Mouse (Mus musculus): Measurements from ENCODE around the gene Stx18. TPM values are rescaled to one million over a fixed set of nuclear protein-coding genes. Genes with fewer than 3 reads are reported as not detected.

Gene Stx18
- polyA plus RNA-seq, 1 experiment from 2014 or later = 27.6 TPM

GRCm38 (mm10) chr5:38121699-38122098 is 83.2 kb downstream of the Stx18 start:
- DNase-seq (ENCODE audit: low spot score) = no peak
- TF ChIP-seq EP300 (optimal IDR thresholded peaks at IDR 0.05) = no peak
- TF ChIP-seq CTCF (IDR thresholded peaks at IDR 0.05; ENCODE audit: low read depth) = no peak
- 65% methylated on average over 7 of the region's 7 CpGs for WGBS

GRCm38 (mm10) chr5:38126519-38127306 is 88.2 kb downstream of the Stx18 start:
- no peak overlapping the region for H3K9ac ChIP-seq (ENCODE audit: low read length)
- WGBS = 83% methylated on average over 13 of the region's 13 CpGs
- no peak for DNase-seq (ENCODE audit: low spot score)
- peaks cover 2% of the 10 kb centered on the region; the same call in 1 of the 2 replicates for H3K36me3 ChIP-seq (ENCODE audit: control insufficient read depth, insufficient read depth, low read length)
- ATAC-seq (ENCODE audit: low FRiP score, low TSS enrichment) = no peak
- no peaks in the 10 kb centered on the region for H3K9me3 ChIP-seq (ENCODE audit: control insufficient read depth, low read length)
- no peak overlapping the region for H3K4me2 ChIP-seq (replicated peaks; ENCODE audit: low read depth)
- H3K27ac ChIP-seq (replicated peaks) = no peak overlapping the region
- no peak overlapping the region for H3K4me3 ChIP-seq (ENCODE audit: low read depth, low read length)
- H3K4me1 ChIP-seq (replicated peaks; ENCODE audit: control insufficient read depth, insufficient read depth) = no peaks in the 10 kb centered on the region
- TF ChIP-seq CTCF (IDR thresholded peaks at IDR 0.05; ENCODE audit: low read depth) = no peak
- TF ChIP-seq EP300 (optimal IDR thresholded peaks at IDR 0.05) = no peak
- no peaks in the 10 kb centered on the region for H3K27me3 ChIP-seq (ENCODE audit: control insufficient read depth, insufficient read depth, low read length)

More at GRCm38 (mm10) chr5:38121699-38122098, 83.2 kb downstream of the Stx18 start:
- H3K36me3 ChIP-seq (ENCODE audit: control insufficient read depth, insufficient read depth, low read length) = no peaks in the 10 kb centered on the region; the same call in 1 of the 2 replicates
- no peak overlapping the region for H3K4me3 ChIP-seq (ENCODE audit: low read depth, low read length)
- H3K27me3 ChIP-seq (ENCODE audit: control insufficient read depth, insufficient read depth, low read length) = no peaks in the 10 kb centered on the region
- H3K4me2 ChIP-seq (replicated peaks; ENCODE audit: low read depth) = no peak overlapping the region
- H3K4me1 ChIP-seq (replicated peaks; ENCODE audit: control insufficient read depth, insufficient read depth) = no peaks in the 10 kb centered on the region
- H3K9ac ChIP-seq (ENCODE audit: low read length) = no peak overlapping the region
- no peak overlapping the region for H3K27ac ChIP-seq (replicated peaks)
- H3K9me3 ChIP-seq (ENCODE audit: control insufficient read depth, low read length) = no peaks in the 10 kb centered on the region
- no peak for ATAC-seq (ENCODE audit: low FRiP score, low TSS enrichment)

GRCm38 (mm10) chr5:38129339-38129738 is 90.8 kb downstream of the Stx18 start:
- Histone ChIP-seq H3K9ac (ENCODE audit: low read length) (no peak overlapping the region), H3K4me2 (replicated peaks; ENCODE audit: low read depth) (no peak overlapping the region), H3K4me3 (ENCODE audit: low read depth, low read length) (no peak overlapping the region), H3K27me3 (ENCODE audit: control insufficient read depth, insufficient read depth, low read length) (no peaks in the 10 kb centered on the region), H3K36me3 (ENCODE audit: control insufficient read depth, insufficient read depth, low read length) (peaks cover 2% of the 10 kb centered on the region; the same call in 1 of the 2 replicates), H3K4me1 (replicated peaks; ENCODE audit: control insufficient read depth, insufficient read depth) (no peaks in the 10 kb centered on the region), H3K9me3 (ENCODE audit: control insufficient read depth, low read length) (no peaks in the 10 kb centered on the region), H3K27ac (replicated peaks) (no peak overlapping the region)
- DNase-seq (ENCODE audit: low spot score) (no peak), ATAC-seq (ENCODE audit: low FRiP score, low TSS enrichment) (no peak)
- TF ChIP-seq EP300 (optimal IDR thresholded peaks at IDR 0.05) (no peak), CTCF (IDR thresholded peaks at IDR 0.05; ENCODE audit: low read depth) (no peak)
- WGBS = 81% methylated on average over 2 of the region's 2 CpGs

GRCm38 (mm10) chr5:38136247-38136646 is 97.7 kb downstream of the Stx18 start:
- H3K4me2 ChIP-seq (replicated peaks; ENCODE audit: low read depth) = no peak overlapping the region
- no peak overlapping the region for H3K4me3 ChIP-seq (ENCODE audit: low read depth, low read length)
- H3K9me3 ChIP-seq (ENCODE audit: control insufficient read depth, low read length) = no peaks in the 10 kb centered on the region
- no peaks in the 10 kb centered on the region for H3K4me1 ChIP-seq (replicated peaks; ENCODE audit: control insufficient read depth, insufficient read depth)
- 97% methylated on average over 9 of the region's 9 CpGs for WGBS
- no peaks in the 10 kb centered on the region for H3K27me3 ChIP-seq (ENCODE audit: control insufficient read depth, insufficient read depth, low read length)
- TF ChIP-seq CTCF (IDR thresholded peaks at IDR 0.05; ENCODE audit: low read depth) (no peak), EP300 (optimal IDR thresholded peaks at IDR 0.05) (no peak)
- H3K36me3 ChIP-seq (ENCODE audit: control insufficient read depth, insufficient read depth, low read length) = peaks cover 3% of the 10 kb centered on the region; the same call in 1 of the 2 replicates
- no peak overlapping the region for H3K27ac ChIP-seq (replicated peaks)
- no peak for DNase-seq (ENCODE audit: low spot score)
- no peak overlapping the region for H3K9ac ChIP-seq (ENCODE audit: low read length)
- no peak for ATAC-seq (ENCODE audit: low FRiP score, low TSS enrichment)

- no peak for DNase-seq (ENCODE audit: low spot score)
- Histone ChIP-seq H3K9me3 (ENCODE audit: control insufficient read depth, low read length) (no peaks in the 10 kb centered on the region), H3K27ac (replicated peaks) (no peak overlapping the region), H3K36me3 (ENCODE audit: control insufficient read depth, insufficient read depth, low read length) (peaks cover 3% of the 10 kb centered on the region; the same call in 1 of the 2 replicates), H3K27me3 (ENCODE audit: control insufficient read depth, insufficient read depth, low read length) (no peaks in the 10 kb centered on the region), H3K4me3 (ENCODE audit: low read depth, low read length) (no peak overlapping the region), H3K9ac (ENCODE audit: low read length) (no peak overlapping the region), H3K4me1 (replicated peaks; ENCODE audit: control insufficient read depth, insufficient read depth) (no peaks in the 10 kb centered on the region), H3K4me2 (replicated peaks; ENCODE audit: low read depth) (no peak overlapping the region)
- ATAC-seq (ENCODE audit: low FRiP score, low TSS enrichment) = no peak
- 78% methylated on average over 9 of the region's 9 CpGs for WGBS
- TF ChIP-seq EP300 (optimal IDR thresholded peaks at IDR 0.05) (no peak), CTCF (IDR thresholded peaks at IDR 0.05; ENCODE audit: low read depth) (no peak)
Observed at GRCm38 (mm10) chr5:38137163-38137562, 98.6 kb downstream of the Stx18 start.

GRCm38 (mm10) chr5:38140893-38141292 is 102.4 kb downstream of the Stx18 start:
- Histone ChIP-seq H3K4me3 (ENCODE audit: low read depth, low read length) (no peak overlapping the region), H3K9me3 (ENCODE audit: control insufficient read depth, low read length) (no peaks in the 10 kb centered on the region), H3K4me2 (replicated peaks; ENCODE audit: low read depth) (no peak overlapping the region), H3K27ac (replicated peaks) (no peak overlapping the region), H3K27me3 (ENCODE audit: control insufficient read depth, insufficient read depth, low read length) (no peaks in the 10 kb centered on the region), H3K4me1 (replicated peaks; ENCODE audit: control insufficient read depth, insufficient read depth) (no peaks in the 10 kb centered on the region), H3K9ac (ENCODE audit: low read length) (no peak overlapping the region), H3K36me3 (ENCODE audit: control insufficient read depth, insufficient read depth, low read length) (peaks cover 3% of the 10 kb centered on the region; the same call in 1 of the 2 replicates)
- WGBS = 81% methylated on average over 6 of the region's 6 CpGs
- TF ChIP-seq EP300 (optimal IDR thresholded peaks at IDR 0.05) (no peak), CTCF (IDR thresholded peaks at IDR 0.05; ENCODE audit: low read depth) (no peak)
- ATAC-seq (ENCODE audit: low FRiP score, low TSS enrichment) = no peak
- no peak for DNase-seq (ENCODE audit: low spot score)
